Mouse (Mus musculus) forebrain, embryonic 15.5 days (tissue): ENCODE measurements at regions not wholly inside any gene's neighbourhood (a gene's known extent, or its start where the extent isn't known, plus 50 kb on each side); places are given as distances from the start of the nearest gene placed in this dataset.

Source experiments
- ATAC-seq: fragments of 200-750 bp; cut with Nextera tagmentation; replicated peaks from 2 replicates; pipeline ENCODE4 v1.8.0; 2017; ENCODE audit warnings: mild to moderate bottlenecking, moderate TSS enrichment, moderate library complexity
- H3K27ac ChIP-seq: fragments of 300-500 bp; sonication (generic); replicated peaks from 2 replicates; pipeline ENCODE4 v1.5.1; 2015; ENCODE audit warnings: mild to moderate bottlenecking, inconsistent platforms
- H3K27me3 ChIP-seq: fragments of 300-500 bp; sonication (generic); 2 replicates; pipeline ENCODE4 v1.6.1; 2015; ENCODE audit warnings: inconsistent platforms
- H3K36me3 ChIP-seq: fragments of 300-500 bp; sonication (generic); 2 replicates; pipeline ENCODE4 v1.6.1; 2015; ENCODE audit warnings: mild to moderate bottlenecking, inconsistent platforms
- H3K4me1 ChIP-seq: fragments of 300-500 bp; sonication (generic); 2 replicates; pipeline ENCODE4 v1.6.1; 2015; ENCODE audit warnings: inconsistent platforms
- H3K4me2 ChIP-seq: fragments of 300-500 bp; sonication (generic); replicated peaks from 2 replicates; pipeline ENCODE4 v1.6.1; 2015; ENCODE audit warnings: mild to moderate bottlenecking, inconsistent platforms
- H3K4me3 ChIP-seq: fragments of 300-500 bp; sonication (generic); 2 replicates; pipeline ENCODE4 v1.5.1; 2015; ENCODE audit warnings: mild to moderate bottlenecking, inconsistent platforms
- H3K9ac ChIP-seq: fragments of 300-500 bp; sonication (generic); replicated peaks from 2 replicates; pipeline ENCODE4 v1.6.1; 2015; ENCODE audit warnings: mild to moderate bottlenecking, inconsistent platforms
- H3K9me3 ChIP-seq: fragments of 300-500 bp; sonication (generic); 2 replicates; pipeline ENCODE4 v1.6.1; 2016; ENCODE audit warnings: inconsistent platforms
- WGBS: fragments of 180-500 bp; shearing (Covaris S2); methylation state at CpG from one replicate; pipeline ENCODE4 v1.1.7; 2015; ENCODE audit warnings: mixed read lengths; 5-methylcytosine and 5-hydroxymethylcytosine counted together

DNA sequence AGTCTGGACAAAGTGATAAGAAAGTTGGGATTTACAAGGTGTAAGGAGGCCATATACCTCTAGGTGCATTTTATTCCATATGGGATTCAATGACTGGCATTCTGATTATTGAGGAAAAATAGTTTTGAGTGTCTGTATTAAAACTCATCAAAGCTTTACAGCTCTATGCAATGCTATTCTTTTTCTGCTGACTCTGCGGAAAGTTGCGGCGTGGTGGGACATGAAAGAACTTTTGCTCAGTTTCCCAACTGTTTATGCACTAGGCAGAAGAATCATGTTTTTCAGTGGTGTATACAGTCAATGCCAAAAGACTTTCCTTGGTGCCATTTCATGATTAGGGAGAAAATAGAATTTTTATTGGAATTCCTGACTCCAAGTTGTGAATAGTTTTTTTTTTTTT lies 55.4 kb upstream of the Frg1 start:
- ATAC-seq, result no peak
- no peaks in the 10 kb centered on the region for H3K9me3 ChIP-seq
- H3K27me3 ChIP-seq, result no peaks in the 10 kb centered on the region
- H3K4me2 ChIP-seq, result no peak overlapping the region
- H3K36me3 ChIP-seq, result no peaks in the 10 kb centered on the region
- H3K27ac ChIP-seq, result no peak overlapping the region
- H3K4me1 ChIP-seq, result no peaks in the 10 kb centered on the region
- H3K9ac ChIP-seq, result no peak overlapping the region
- WGBS, result 99% methylated on average over 3 of the region's 3 CpGs
- no peak overlapping the region for H3K4me3 ChIP-seq
